Mouse (Mus musculus) stomach, postnatal 0 days (tissue): ENCODE data around the gene Ncam1.

ENCODE experiments used
- CTCF ChIP-seq: IDR thresholded peaks from 2 replicates; pipeline ENCODE4 v1.5.1; 2016; ENCODE audit warnings: antibody characterized with exemption, low read depth, mild to moderate bottlenecking, moderate library complexity
- EP300 ChIP-seq: optimal IDR thresholded peaks from 2 replicates; pipeline ENCODE3; 2016; ENCODE audit warnings: antibody characterized with exemption

DNA sequence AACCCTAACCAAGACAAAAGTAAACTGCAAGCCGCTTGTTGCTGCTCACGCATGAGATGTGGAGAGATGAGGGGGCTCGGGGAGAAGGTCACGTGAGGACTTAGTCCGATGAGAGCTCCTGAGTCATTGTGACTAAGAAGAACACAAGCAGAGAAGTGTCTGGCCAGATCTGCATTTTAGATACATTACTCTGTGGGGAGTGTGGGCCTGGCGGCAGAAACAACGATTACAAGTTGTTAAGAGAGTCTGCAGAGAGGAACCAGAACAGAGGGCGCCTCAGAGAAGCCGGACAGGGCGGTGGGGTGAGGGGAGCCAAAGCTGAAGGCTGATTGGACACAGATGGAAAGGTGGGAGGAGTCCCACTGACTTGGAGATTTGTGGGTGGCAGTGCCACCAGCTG is 315.4 kb downstream of the Ncam1 start:
- TF ChIP-seq EP300 (no peak), CTCF (0 out of 2 replicates have a peak, but pooled peaks have one; percentile 1)
